Mouse (Mus musculus): ENCODE data around the gene Fgfr2. TPM values are rescaled to one million over a fixed set of nuclear protein-coding genes. Genes with fewer than 3 reads are reported as not detected.

Fgfr2 gene
- polyA plus RNA-seq, 1 experiment from 2014 or later: 110 TPM

DNA sequence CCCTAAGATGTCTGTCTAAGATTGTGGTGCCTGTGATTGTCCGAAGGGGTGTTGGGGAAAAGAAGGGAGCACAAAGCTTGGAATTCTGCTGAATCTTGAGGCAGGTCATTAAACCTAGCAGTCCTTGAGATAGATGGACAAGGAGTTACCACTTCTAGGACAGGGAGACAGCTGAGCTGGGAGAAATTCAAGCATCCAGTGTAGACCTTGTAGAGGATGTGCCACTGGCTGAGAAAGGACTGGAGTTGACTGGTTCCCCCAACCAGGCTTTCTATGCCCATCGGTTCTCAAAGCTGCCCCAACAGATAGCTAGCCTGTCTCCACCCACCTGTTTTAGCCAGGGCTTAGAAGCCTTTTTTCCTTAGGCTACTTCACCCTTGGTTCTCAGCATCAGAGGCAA, 1576.7 kb downstream of the Fgfr2 start:
- DNase-seq (ENCODE audit: low spot score): no peak
- Histone ChIP-seq H3K36me3 (ENCODE audit: insufficient read depth, low read length) (no peaks in the 10 kb centered on the region), H3K4me3 (ENCODE audit: low read depth, low read length) (no peak overlapping the region), H3K27me3 (replicated peaks; ENCODE audit: insufficient read depth, low read length) (peaks cover 87% of the 10 kb centered on the region), H3K27ac (ENCODE audit: low read length) (no peak overlapping the region), H3K4me1 (ENCODE audit: insufficient read depth, low read depth, low read length) (peaks cover 16% of the 10 kb centered on the region; the same call in 1 of the 2 replicates), H3K4me2 (replicated peaks; ENCODE audit: low read depth, low read length) (no peak overlapping the region), H3K9me3 (ENCODE audit: low read length) (no peaks in the 10 kb centered on the region), H3K9ac (replicated peaks; ENCODE audit: low read depth) (no peak overlapping the region)
- WGBS: 3% methylated on average over 2 of the region's 2 CpGs
- ATAC-seq: no peak
- no peak for TF ChIP-seq CTCF (IDR thresholded peaks at IDR 0.05)
- no peak for TF ChIP-seq EP300 (IDR thresholded peaks at IDR 0.05)

DNA sequence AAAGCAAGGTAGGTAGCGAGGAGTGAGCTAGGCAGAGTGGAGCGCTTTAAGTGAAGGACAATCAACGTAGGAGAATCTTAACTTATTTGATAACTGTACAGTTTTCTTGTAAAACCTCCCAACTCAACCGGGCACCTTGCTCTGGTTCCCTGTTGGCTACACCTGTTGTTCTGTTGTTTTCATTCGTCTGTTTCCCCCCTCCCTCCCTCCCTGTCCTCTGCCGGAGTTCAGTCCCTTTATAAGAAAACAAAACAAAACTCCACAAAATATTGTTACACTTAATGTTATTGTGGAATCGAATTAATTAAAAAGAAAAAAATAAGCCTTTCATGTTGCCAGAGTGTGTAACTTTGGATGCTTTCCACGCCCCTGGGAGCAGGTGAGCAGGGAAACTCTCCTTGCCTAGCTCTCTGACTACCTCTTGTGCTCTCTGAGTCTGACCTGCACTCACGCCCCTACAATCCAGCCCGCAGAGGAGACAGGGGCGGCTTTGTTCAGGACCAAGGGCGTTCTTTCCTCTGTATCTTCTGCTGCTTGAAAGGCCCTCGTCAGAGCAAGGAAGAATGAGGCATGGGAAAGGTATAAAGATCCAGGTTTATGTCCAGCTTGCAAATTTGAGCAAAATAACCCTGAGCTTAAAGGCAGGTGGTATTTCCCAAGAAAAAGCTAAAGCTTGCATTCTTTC, 1577.3 kb downstream of the Fgfr2 start:
- no peak for ATAC-seq
- TF ChIP-seq CTCF (IDR thresholded peaks at IDR 0.05) (no peak), EP300 (IDR thresholded peaks at IDR 0.05) (no peak)
- Histone ChIP-seq H3K27ac (ENCODE audit: low read length) (no peak overlapping the region), H3K27me3 (replicated peaks; ENCODE audit: insufficient read depth, low read length) (peaks cover 87% of the 10 kb centered on the region), H3K4me2 (replicated peaks; ENCODE audit: low read depth, low read length) (no peak overlapping the region), H3K9me3 (ENCODE audit: low read length) (no peaks in the 10 kb centered on the region), H3K4me1 (ENCODE audit: insufficient read depth, low read depth, low read length) (peaks cover 16% of the 10 kb centered on the region; the same call in 1 of the 2 replicates), H3K9ac (replicated peaks; ENCODE audit: low read depth) (no peak overlapping the region), H3K4me3 (ENCODE audit: low read depth, low read length) (no peak overlapping the region), H3K36me3 (ENCODE audit: insufficient read depth, low read length) (no peaks in the 10 kb centered on the region)
- DNase-seq (ENCODE audit: low spot score): no peak
- 3% methylated on average over 13 of the region's 13 CpGs for WGBS

DNA sequence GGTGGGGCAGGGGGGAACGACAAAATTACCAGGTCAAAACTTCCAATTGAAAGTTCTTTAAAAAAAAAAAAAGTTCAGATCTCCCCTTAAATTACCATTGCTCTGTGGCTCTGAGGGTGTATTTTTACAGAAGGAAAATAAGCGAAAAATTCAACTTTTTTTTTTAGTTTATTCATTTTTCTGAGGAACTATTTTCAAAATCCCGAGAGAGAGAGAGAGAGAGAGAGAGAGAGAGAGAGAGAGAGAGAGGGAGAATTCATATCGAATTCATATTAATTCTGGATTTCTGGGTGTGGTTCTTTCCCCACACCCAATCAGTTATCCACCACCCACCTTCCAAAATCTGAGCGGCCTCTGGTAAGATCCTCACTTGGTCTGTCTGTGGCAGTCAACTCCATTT, 1578.3 kb downstream of the Fgfr2 start:
- ATAC-seq (no peak), DNase-seq (ENCODE audit: low spot score) (no peak)
- Histone ChIP-seq H3K36me3 (ENCODE audit: insufficient read depth, low read length) (no peaks in the 10 kb centered on the region), H3K4me1 (ENCODE audit: insufficient read depth, low read depth, low read length) (peaks cover 16% of the 10 kb centered on the region; the same call in 1 of the 2 replicates), H3K27me3 (replicated peaks; ENCODE audit: insufficient read depth, low read length) (peaks cover 89% of the 10 kb centered on the region), H3K4me3 (ENCODE audit: low read depth, low read length) (no peak overlapping the region), H3K4me2 (replicated peaks; ENCODE audit: low read depth, low read length) (no peak overlapping the region), H3K9me3 (ENCODE audit: low read length) (no peaks in the 10 kb centered on the region), H3K27ac (ENCODE audit: low read length) (no peak overlapping the region), H3K9ac (replicated peaks; ENCODE audit: low read depth) (no peak overlapping the region)
- WGBS: 3% methylated on average over 5 of the region's 5 CpGs
- TF ChIP-seq CTCF (IDR thresholded peaks at IDR 0.05): no peak
- no peak for TF ChIP-seq EP300 (IDR thresholded peaks at IDR 0.05)

DNA sequence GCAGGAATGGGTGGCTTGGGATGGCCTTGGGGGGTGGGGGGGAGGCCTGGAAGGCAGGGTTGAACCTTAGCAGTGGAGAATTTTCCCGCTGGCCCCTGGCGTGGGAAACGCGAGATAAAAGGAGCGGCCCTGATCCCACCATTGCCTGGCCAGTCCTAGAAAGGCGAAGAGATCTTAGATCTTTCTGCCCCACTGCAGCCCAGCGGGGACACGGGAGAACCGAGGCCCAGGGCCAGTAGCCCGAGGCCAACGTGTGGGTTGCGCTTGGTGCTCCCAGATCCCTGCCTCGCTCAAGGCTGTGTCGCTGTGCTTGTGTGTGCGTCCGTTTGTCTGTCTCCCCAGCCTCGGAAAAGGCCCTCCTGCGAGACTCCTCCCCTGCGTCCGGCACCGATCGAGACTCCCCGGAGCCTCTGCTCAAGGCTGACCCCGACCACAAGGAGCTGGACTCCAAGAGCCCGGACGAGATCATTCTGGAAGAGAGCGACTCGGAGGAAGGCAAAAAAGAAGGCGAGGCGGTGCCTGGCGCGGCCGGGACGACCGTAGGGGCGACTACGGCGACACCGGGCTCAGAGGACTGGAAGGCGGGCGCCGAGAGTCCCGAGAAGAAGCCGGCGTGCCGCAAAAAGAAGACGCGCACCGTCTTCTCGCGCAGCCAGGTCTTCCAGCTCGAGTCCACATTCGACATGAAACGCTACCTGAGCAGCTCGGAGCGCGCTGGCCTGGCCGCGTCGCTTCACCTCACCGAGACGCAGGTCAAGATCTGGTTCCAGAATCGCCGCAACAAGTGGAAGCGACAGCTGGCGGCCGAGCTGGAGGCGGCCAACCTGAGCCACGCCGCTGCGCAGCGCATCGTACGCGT, 1579.3 kb downstream of the Fgfr2 start:
- under 1% methylated on average over 73 of the region's 75 CpGs for WGBS
- H3K4me1 ChIP-seq (ENCODE audit: insufficient read depth, low read depth, low read length): peaks cover 16% of the 10 kb centered on the region; the same call in 1 of the 2 replicates
- no peak overlapping the region for H3K9ac ChIP-seq (replicated peaks; ENCODE audit: low read depth)
- H3K4me3 ChIP-seq (ENCODE audit: low read depth, low read length): peak overlapping the region; percentile 35
- peak overlapping the region; percentile 57 for H3K4me2 ChIP-seq (replicated peaks; ENCODE audit: low read depth, low read length)
- H3K9me3 ChIP-seq (ENCODE audit: low read length): no peaks in the 10 kb centered on the region
- ATAC-seq: 0 out of 2 replicates have a peak, but pooled peaks have one; percentile 8
- H3K27ac ChIP-seq (ENCODE audit: low read length): no peak overlapping the region
- no peaks in the 10 kb centered on the region for H3K36me3 ChIP-seq (ENCODE audit: insufficient read depth, low read length)
- TF ChIP-seq EP300 (IDR thresholded peaks at IDR 0.05) (no peak), CTCF (IDR thresholded peaks at IDR 0.05) (no peak)
- peaks cover 84% of the 10 kb centered on the region for H3K27me3 ChIP-seq (replicated peaks; ENCODE audit: insufficient read depth, low read length)
- DNase-seq (ENCODE audit: low spot score): no peak

DNA sequence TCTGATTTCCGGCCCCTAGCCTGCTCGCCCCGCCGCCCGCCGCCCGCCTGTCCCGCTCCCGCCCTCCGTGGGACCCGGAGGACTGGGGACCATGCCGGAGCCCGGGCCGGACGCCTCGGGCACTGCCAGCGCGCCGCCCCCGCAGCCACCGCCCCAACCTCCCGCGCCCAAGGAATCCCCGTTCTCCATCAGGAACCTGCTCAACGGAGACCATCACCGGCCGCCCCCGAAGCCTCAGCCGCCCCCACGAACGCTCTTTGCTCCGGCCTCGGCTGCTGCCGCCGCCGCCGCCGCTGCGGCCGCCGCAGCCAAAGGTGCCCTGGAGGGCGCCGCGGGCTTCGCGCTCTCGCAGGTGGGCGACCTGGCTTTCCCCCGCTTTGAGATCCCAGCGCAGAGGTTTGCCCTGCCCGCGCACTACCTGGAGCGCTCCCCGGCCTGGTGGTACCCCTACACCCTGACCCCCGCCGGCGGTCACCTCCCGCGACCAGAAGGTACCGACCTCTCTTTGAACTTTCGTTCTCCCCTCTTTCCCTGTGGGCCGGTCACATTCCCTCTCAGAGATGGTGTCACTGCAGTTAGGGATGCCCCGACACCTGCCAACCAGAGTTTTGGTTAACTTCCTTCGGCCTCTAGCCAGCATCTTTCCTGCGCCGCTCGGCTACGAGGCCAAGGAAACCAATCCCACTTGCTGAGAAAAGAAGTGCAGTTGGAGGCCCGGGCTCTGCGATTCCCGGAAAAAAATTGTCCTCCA, 1580.1 kb downstream of the Fgfr2 start:
- H3K4me1 ChIP-seq (ENCODE audit: insufficient read depth, low read depth, low read length): peaks cover 16% of the 10 kb centered on the region; the same call in 1 of the 2 replicates
- ATAC-seq (no peak), DNase-seq (ENCODE audit: low spot score) (no peak)
- H3K27me3 ChIP-seq (replicated peaks; ENCODE audit: insufficient read depth, low read length): peaks cover 77% of the 10 kb centered on the region
- peak overlapping the region; percentile 57 for H3K4me2 ChIP-seq (replicated peaks; ENCODE audit: low read depth, low read length)
- H3K9me3 ChIP-seq (ENCODE audit: low read length): no peaks in the 10 kb centered on the region
- no peak overlapping the region for H3K9ac ChIP-seq (replicated peaks; ENCODE audit: low read depth)
- peak overlapping the region; percentile 35 for H3K4me3 ChIP-seq (ENCODE audit: low read depth, low read length)
- no peaks in the 10 kb centered on the region for H3K36me3 ChIP-seq (ENCODE audit: insufficient read depth, low read length)
- WGBS: 2% methylated on average over 50 of the region's 71 CpGs
- H3K27ac ChIP-seq (ENCODE audit: low read length): no peak overlapping the region
- no peak for TF ChIP-seq EP300 (IDR thresholded peaks at IDR 0.05)
- no peak for TF ChIP-seq CTCF (IDR thresholded peaks at IDR 0.05)
